Mouse (Mus musculus) brain, embryonic 18.5 days (tissue): ENCODE measurements at regions not wholly inside any gene's neighbourhood (a gene's known extent, or its start where the extent isn't known, plus 50 kb on each side); places are given as distances from the start of the nearest gene placed in this dataset.

Source experiments
- DNase-seq: peaks from one replicate; pipeline ENCODE4 v3.0.0-alpha.2; 2012; ENCODE audit warnings: low read depth, low spot score

DNA sequence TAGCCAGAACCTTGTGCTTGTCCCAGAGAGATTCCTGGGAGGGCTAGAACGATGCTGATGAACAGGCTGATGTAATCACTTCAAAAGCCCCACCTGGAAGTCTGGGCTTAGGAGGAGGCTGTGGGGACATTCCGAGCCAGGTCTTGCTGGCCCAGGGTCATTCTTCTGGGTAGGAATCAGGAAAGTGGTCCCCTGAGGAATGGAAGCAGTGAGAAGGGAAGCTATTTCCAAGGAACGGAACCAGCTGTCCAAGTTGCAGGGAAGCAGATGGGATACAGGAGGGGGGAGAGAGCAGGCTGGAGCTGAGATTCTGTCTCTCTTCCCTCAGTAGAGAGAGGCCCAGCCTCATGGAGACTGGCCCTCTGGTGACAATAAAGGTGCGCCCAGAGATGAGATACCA, 243.9 kb downstream of the Tcf7l2 start:
- DNase-seq: no peak

DNA sequence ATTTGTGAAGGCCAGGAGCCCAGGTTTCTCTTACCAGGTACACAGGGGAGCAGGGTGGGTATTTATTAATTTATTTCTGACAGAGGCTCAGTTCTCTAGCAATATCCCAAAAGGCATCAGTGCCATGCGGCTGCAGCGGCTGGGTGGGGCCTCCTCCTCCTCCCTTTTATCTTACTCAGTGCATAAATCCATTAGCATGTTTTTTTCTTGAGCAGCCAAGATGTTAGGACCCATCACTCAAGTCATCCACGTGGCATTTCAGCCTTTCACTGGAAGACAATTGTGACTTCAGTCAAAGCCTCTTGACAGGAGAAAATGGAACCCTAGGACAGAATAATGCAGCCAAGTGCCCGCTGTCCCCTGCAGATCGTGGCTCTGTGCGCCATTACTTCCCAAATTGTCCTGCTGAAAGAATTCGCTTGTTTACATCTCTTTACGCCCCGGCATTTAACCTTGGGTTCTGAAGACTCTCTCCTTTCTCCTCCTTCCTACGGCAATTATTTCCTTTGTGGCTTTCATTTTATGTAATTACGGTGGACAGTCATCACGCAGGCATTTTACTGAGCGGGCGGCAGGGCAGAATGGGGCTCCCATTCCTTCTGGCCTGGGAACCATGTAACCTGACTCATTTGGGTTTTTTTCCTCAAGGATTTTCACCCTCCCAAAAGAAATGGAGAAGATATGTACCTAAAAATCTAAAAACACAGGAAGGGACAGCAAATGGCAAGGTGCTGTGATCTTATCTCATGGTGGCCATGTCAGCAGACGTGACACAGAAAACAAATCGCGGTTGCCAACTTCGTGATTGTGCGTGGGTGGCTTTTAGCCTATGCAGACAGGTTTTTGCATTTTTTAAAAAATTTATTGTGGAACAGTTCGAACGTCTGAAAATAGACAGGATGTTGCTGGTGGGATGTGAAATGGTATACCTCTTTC, 250.4 kb downstream of the Tcf7l2 start:
- DNase-seq: no peak

GRCm38 (mm10) chr19:55992727-55993066, 251.1 kb downstream of the Tcf7l2 start:
- DNase-seq: no peak

DNA sequence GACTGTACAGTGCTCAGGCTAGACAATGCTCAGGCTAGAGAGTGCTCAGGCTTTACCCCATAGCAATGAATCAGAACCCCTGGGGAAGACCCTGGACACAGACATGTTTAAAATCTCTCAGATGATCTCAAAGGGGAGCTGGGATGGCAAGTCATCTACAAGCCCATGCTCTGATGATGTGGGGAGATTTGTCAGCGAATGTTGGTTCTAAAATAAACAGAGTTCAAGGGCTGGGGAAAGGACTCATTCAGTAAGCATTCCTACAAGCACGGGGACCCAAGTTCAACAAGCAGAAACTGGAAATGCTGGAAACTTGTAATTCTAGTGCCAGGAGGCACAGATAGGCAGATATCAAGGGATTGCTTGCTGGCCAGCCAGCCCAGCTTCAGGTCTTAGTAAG, 254.1 kb downstream of the Tcf7l2 start:
- no peak for DNase-seq

DNA sequence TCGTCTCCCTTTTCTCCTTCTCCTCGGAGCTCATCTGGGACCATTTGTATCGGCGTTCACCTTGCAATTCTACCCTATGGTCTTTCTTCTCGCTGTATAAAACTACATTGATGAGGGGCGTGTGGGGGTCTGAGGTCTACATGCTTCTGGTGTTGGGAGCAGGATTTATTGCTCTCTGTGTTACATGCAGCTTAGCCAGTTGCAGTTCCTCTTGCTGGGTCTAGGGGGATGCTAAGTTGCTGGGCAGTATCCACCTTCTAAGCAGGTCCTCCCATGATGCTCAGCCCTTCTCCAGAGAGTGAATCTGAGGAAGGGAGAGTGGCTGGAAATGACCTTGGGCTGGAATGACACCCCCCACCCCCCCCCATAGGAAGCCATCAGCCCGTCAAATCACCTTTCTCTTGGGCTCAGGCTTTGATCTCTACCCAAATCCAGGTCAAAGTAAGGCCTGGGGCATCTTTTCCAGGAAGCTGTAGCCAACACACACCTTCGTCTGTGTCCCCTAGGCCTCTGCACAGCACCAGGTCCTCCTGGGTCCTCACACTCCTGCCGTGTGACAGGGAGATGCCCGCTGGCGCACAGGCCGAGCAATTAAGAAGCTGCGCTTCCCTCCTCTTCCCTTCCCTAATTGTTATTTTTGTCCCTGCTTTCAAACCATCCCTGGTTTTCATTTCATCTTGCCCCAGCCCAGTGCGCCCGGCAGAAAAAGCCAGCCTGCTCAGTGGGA, 257.0 kb downstream of the Tcf7l2 start:
- no peak for DNase-seq

- no peak for DNase-seq
Observed at GRCm38 (mm10) chr19:55999409-55999808, 257.8 kb downstream of the Tcf7l2 start.

DNA sequence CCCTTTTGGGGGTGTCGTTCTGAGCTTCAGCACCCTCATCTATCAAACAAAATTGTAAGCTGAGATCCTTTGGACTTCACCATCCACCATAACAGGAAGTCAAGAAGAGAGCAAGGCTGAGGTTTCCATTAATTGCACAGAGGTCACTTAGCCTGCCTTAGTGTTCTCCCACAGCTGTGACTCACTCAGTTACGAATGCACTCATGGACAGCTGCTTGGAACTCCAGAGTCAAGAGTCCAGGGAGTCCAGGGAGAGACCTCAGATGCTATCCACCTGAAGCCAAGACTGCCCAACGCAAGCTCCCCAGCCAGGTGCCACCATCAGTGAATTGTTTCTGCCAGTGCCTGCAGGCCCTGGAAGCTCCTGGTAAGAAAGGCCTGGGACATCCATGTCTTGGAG, 259.8 kb downstream of the Tcf7l2 start:
- no peak for DNase-seq

- no peak for DNase-seq
Observed at GRCm38 (mm10) chr19:56005886-56006285, 264.3 kb downstream of the Tcf7l2 start.

- DNase-seq: no peak
Observed at GRCm38 (mm10) chr19:56007433-56007832, 265.8 kb downstream of the Tcf7l2 start.

DNA sequence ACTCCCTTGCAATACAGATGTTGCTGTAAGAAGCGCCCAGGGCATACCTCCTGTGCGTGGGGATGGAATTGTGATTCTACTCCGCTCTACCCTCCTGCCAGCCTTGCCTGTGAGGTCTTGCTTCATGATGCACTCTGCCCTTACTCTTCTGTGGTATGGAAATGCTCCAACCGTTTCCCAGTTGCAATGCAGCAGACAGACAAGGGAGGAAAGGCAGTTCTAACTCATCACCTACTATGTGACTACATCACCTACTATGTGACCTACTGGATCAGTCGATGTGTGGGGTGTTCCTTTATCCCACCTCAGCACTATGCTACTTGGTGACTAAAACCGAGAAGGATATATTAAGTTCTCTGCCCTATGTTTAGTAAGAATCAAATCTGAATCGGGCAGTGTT, 269.1 kb downstream of the Tcf7l2 start:
- no peak for DNase-seq

- DNase-seq: no peak
Observed at GRCm38 (mm10) chr19:56011292-56011691, 269.7 kb downstream of the Tcf7l2 start.

DNA sequence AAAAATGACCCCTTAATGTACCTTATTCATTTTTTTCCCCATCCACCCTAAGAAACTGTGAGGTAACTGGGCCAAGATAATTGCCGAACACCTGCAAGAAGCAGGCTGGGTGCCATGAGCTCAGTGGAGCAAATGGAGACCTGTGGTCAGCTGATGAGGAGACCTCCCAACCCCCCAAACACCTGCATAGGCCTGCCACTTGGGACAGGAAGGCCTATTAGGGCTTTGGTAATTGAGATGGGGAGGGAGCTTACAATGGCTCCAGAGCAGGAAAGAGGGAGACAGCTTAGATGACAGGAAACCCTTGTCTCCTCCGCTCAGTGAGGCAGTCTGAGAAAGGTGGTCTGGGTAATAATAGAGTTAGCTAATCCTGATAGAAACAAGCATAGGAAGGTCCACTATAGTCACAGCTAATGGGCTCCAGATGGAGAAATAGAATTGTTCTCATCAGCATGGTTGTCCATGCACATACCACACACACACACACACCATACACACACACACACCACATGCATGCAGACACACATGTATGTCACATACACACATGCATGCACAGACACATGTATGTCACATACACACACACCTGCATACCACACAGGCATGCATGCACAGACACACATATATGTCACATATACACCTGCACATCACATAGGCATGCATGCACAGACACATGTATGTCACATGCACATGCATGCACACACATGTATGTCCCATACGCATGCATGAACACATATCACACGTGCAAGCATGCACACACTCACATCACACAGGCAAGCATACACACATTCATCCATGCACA, 270.2 kb upstream of the Habp2 start:
- DNase-seq: no peak

DNA sequence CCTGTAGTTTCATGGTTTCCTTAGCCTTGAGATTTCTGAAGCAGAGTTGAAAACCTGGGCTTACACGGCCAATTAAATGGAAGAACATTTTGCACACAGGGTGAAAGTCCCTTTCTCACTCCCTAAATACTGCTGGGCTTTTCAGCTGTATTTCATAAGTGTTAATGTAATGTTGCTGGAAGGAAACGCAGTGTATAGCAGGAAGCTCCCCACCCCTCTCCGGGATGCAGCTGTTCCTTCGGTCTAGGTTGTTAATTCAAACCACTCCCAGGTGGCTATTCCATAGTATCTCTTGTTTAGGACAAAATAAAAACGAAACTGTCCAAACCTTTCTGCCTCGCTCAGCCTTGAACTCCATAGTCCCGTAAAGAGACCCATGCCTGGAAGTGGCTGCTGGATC, 269.4 kb upstream of the Habp2 start:
- no peak for DNase-seq

DNA sequence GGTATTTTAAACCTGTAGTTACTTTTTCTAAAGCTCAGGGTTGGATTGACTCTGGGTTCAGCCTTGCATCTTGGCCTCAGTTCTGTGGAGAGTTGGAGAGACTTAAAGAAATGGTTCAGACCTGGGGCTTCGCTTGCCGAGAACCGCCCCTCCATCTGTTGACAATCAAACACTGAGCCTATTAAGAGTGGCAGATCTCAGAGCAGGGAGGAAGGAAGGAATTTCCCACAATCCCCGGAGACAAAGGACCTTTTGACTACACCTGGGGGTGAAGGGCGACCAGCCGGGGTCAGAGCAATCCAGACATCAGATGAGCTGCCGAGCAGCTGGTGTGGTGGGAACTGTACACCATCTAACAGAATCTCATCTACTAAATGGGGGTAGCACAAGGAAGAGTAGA, 267.8 kb upstream of the Habp2 start:
- no peak for DNase-seq

DNA sequence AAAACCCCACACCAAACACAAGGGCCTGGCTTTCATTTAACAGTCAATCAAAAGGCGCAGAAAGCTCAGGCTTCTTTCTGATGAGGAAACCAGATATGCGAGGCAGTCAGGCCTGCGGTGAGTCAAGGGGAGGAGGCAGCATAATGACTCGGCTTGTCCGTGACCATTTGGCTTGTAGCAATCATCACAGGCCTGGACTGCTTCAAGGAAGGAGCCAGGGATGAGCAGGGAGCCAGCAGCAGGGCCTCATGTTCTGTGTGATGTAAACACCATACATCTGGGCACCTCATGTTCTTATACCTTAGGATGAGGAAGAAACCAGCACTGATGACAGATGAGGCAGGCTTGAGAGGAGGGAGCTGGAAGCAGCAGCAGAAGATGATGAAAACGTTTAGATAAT, 264.6 kb upstream of the Habp2 start:
- DNase-seq: no peak

GRCm38 (mm10) chr19:56024599-56024998, 262.3 kb upstream of the Habp2 start:
- no peak for DNase-seq

DNA sequence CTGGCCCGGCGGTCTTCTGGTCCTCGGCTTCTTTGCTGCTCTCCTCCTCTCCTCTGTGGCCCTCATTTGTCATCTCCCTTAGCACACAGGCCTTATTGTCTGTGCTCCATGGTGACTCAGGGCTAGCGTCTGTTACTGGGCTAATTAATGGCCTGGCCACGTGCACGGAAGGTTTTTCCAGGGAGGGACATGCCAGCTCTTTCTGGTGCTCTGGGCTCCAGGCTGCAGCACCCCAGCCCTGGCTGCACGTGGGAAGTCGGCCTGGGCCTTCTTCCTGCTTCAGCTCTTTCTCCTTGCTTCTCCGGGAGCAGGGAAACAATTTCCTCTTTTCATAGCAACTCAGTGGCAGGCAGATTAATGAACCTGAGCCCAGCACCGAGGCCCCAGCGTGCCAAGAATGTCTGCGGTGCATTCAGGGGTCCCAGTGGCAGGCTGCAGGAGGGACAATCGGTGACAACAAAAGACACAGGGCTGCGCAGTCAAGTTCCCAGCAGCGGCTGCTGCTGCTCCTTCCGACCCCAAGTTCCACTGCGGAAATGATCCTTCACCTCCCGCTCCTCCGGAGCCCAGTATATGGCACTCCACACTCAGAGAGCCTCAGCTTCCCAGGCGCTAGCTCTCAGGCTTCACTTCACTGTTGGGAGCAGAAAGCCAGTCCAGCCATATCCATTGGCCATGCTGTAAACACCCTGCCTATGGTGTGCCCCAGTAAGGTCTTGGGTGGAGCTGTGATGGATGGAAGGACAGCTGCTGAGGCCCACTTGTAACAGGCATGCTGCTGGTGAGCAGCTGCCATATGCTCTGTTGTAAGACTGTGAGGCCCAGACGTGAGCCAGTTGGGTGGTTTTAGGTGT, 257.3 kb upstream of the Habp2 start:
- DNase-seq: peak; percentile 65

DNA sequence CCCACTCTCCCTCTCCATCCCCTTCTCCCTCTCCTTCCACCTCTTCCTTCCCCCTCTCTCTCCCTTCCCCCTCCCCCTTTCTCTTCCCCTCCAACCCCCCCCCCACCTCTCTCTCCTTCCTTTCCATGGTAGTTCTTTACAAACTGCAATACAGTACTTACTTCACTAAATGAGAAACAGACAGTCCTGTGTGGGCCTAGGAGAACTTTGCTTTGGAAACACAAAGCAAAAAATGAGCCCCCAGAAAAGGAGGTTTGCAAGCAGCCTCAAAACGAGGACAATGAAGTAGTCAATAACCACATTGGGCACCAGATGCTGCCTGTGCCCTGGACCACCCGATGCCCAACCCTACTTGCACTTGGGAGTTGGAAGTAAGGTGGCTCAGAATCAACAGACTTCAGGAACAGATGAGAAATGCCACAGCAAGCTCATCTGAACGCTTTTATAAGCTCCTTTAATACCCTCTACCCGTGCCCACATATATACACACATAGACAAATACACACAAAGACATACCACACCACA, 256.5 kb upstream of the Habp2 start:
- DNase-seq: no peak

DNA sequence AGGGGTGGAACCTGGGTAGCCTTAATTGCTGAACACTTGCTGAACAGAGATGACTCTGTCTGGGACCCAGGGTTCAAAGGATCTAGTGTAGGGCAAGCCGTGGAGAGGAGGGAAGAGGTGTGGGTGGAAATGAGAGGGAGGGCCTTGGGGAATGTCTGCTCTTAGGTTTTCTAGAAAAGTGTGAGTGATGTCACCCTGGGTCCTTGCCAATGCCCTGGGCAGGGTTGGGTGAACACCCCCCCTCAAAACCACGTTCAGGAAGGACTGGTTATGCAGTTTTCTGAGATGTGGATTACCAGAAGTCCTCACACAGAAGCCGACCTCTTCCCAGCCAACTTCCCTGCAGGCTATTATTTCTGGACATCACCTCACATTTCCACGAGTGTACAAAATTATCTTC, 252.4 kb upstream of the Habp2 start:
- DNase-seq: no peak

- no peak for DNase-seq
Observed at GRCm38 (mm10) chr19:56037584-56037983, 249.4 kb upstream of the Habp2 start.
